In the genomic region with DNA sequence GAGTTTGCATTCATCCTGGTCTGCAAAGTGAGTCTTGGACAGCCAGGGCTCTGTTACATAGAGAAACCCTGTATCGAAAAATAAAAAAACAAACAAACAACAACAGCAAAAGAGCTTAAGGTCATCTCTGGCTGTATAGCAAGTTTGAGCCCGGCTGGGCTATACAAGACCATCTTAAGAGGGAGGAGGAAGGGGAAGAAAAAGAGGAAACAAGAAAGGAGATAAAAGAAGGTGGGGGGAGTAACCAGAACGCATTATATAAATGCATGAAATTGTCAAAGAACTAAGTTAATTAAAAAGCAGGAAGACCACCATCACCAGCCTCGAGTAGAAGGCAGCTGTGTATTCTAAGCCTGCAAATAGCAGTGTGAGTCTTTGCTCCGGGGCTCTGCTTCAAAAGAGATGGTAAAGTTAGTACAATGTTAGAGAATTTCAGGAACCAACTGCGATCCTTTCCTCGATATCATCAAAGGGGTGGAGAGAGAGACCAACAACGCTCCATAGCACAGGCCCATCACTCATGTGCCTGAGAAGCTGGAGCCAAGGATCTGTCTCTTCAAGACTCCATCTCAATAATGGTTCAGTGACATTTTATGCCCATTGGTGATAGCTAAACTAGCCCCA, we compare ENCODE assay signal across 26 mouse cellular contexts. TPM values are rescaled to one million over a fixed set of nuclear protein-coding genes. Genes with fewer than 3 reads are reported as not detected.
A peak's percentile ranks its signal among the peaks of the same experiment; 100 is the strongest.
DNase-seq lines count a peak whose midpoint lies in the region; TF ChIP-seq lines count a peak whose summit lies in the region.
"Had no signal": no experiment of that assay in that cellular context is flagged by ENCODE, and none has a peak within 500 bp of the region (broad histone marks: within the 10 kb centered on the region; RNA-seq: fewer than 3 reads in every experiment).

No protein-coding gene starts in this region.

- TF ChIP-seq POLR2A in MEL (IDR thresholded peaks at IDR 0.05; ENCODE audit: control insufficient read depth in 1 of 2, insufficient read depth in 1 of 2, low read depth in 1 of 2, low read length in 2 of 2, poor library complexity in 1 of 2): peak in 1 of 2 experiments; percentile 45; a peak in 2 of 4 replicates

- H3K4me3 ChIP-seq in MEL (ENCODE audit: control insufficient read depth in 1 of 2, insufficient read depth in 1 of 2, low read depth in 2 of 2, low read length in 2 of 2): peak overlapping the region; percentile 11 to 51

- H3K27me3 ChIP-seq in MEL (ENCODE audit: control insufficient read depth in 1 of 2, insufficient read depth in 2 of 2, low read length in 2 of 2): no peaks in the 10 kb centered on the region
- H3K27me3 ChIP-seq: CH12.LX, Patski had no signal

- H3K79me2 ChIP-seq in MEL (ENCODE audit: control insufficient read depth, insufficient read depth, low read length, poor library complexity): no peaks in the 10 kb centered on the region

- TF ChIP-seq RAD21 in MEL (IDR thresholded peaks at IDR 0.05; ENCODE audit: low read depth, low read length): no peak; the same call in 1 of the 2 replicates

- no peaks in the 10 kb centered on the region for H3K9me3 ChIP-seq in MEL (replicated peaks; ENCODE audit: insufficient read depth, low read length)
- H3K9me3 ChIP-seq: G1E had no signal

- peak; percentile 38 to 80; a peak in 3 of 4 replicates for TF ChIP-seq EP300 in MEL (IDR thresholded peaks at IDR 0.05; ENCODE audit: low read depth in 1 of 2, low read length in 2 of 2)

- peak overlapping the region; percentile 83 for H3K27ac ChIP-seq in MEL (ENCODE audit: control insufficient read depth, low read depth, low read length)

- DNase-seq in MEL (ENCODE audit: low read depth, low spot score) (peak; percentile 82), MEL-GATA-1-ER (ENCODE audit: extremely low read depth, low read depth) (peak; percentile 68)
- DNase-seq in left cerebral cortex, postnatal 4 days: no peak
- no peak for DNase-seq in kidney, adult 8-10 months
- DNase-seq: adrenal gland, adult 2 months; adrenal gland, adult 8-10 months; adrenal gland, postnatal 10 days; adrenal gland, postnatal 14 days; adrenal gland, postnatal 25 days; adrenal gland, postnatal 36 days; B cell, adult 2 months; cerebellum, adult 11 months; cerebellum, adult 11-12 months; cerebellum, adult 18-20 months; cerebellum, adult 2 months; cerebellum, adult 8-10 months had no signal

- no peak for TF ChIP-seq CTCF in MEL (IDR thresholded peaks at IDR 0.05 in 2 of 3, conservative IDR thresholded peaks at IDR 0.05 in 1 of 3; ENCODE audit: control insufficient read depth in 1 of 3, insufficient read depth in 1 of 3, low read depth in 2 of 3, low read length in 3 of 3, poor library complexity in 1 of 3, severe bottlenecking in 1 of 3)

- intact Hi-C loops in left cerebral cortex, postnatal 4 days (cut with DNase I): no loop called here

- H3K9ac ChIP-seq in MEL (ENCODE audit: control insufficient read depth, low read depth, low read length, poor library complexity, severe bottlenecking): peak overlapping the region; percentile 50

- H3K4me1 ChIP-seq in MEL (ENCODE audit: control insufficient read depth in 1 of 2, insufficient read depth in 2 of 2, low read length in 2 of 2): peaks cover 9 to 29% of the 10 kb centered on the region in 2 experiments

- peaks cover 0 to 26% of the 10 kb centered on the region in 2 experiments; a peak in 2 of 4 replicates for H3K36me3 ChIP-seq in MEL (ENCODE audit: control insufficient read depth in 1 of 2, insufficient read depth in 2 of 2, low read length in 2 of 2)
- H3K36me3 ChIP-seq: G1E had no signal

TF ChIP-seq in MEL, 35 proteins besides CTCF, POLR2A, EP300 and RAD21:
- no peak; the same call in 1 of the 2 replicates for TF ChIP-seq TBP (IDR thresholded peaks at IDR 0.05; ENCODE audit: low read depth, low read length)
- no peak for TF ChIP-seq TCF12 (IDR thresholded peaks at IDR 0.05; ENCODE audit: low read depth, low read length)
- TF ChIP-seq HCFC1 (IDR thresholded peaks at IDR 0.05; ENCODE audit: low read depth, low read length): peak; percentile 41; the same call in 1 of the 2 replicates
- no peak for TF ChIP-seq POLR2AphosphoS2 (IDR thresholded peaks at IDR 0.05; ENCODE audit: low read length)
- TF ChIP-seq RCOR1 (IDR thresholded peaks at IDR 0.05; ENCODE audit: low read depth, low read length): peak; percentile 43; the same call in 1 of the 2 replicates
- no peak for TF ChIP-seq ZMIZ1 (IDR thresholded peaks at IDR 0.05; ENCODE audit: low read depth, low read length)
- no peak for TF ChIP-seq ZC3H11A (IDR thresholded peaks at IDR 0.05; ENCODE audit: low read depth, low read length)
- TF ChIP-seq JUND (IDR thresholded peaks at IDR 0.05; ENCODE audit: low read depth, low read length): no peak
- no peak; the same call in 1 of the 2 replicates for TF ChIP-seq NELFE (IDR thresholded peaks at IDR 0.05; ENCODE audit: low read depth, low read length)
- TF ChIP-seq E2F4 (IDR thresholded peaks at IDR 0.05; ENCODE audit: borderline replicate concordance, low read depth, low read length): no peak
- TF ChIP-seq SMC3 (IDR thresholded peaks at IDR 0.05; ENCODE audit: low read depth, low read length): peak; percentile 19; the same call in 1 of the 2 replicates
- TF ChIP-seq GATA1 (IDR thresholded peaks at IDR 0.05; ENCODE audit: low read depth, low read length): peak; percentile 75
- no peak for TF ChIP-seq ZKSCAN1 (IDR thresholded peaks at IDR 0.05; ENCODE audit: low read depth, low read length)
- TF ChIP-seq ETS1 (IDR thresholded peaks at IDR 0.05; ENCODE audit: low read depth, low read length): peak; percentile 36; the same call in 1 of the 2 replicates
- no peak for TF ChIP-seq MAFK (IDR thresholded peaks at IDR 0.05; ENCODE audit: borderline replicate concordance, low read depth, low read length)
- TF ChIP-seq USF1 (IDR thresholded peaks at IDR 0.05; ENCODE audit: low read depth, low read length): no peak
- no peak for TF ChIP-seq MEF2A (IDR thresholded peaks at IDR 0.05; ENCODE audit: extremely low read depth, insufficient replicate concordance, low read depth, low read length, poor library complexity, severe bottlenecking)
- TF ChIP-seq ZNF384 (IDR thresholded peaks at IDR 0.05; ENCODE audit: low read depth, low read length): no peak
- TF ChIP-seq MYB (IDR thresholded peaks at IDR 0.05; ENCODE audit: low read depth, low read length): no peak
- 0 out of 2 replicates have a peak, but pooled peaks have one; percentile 18 for TF ChIP-seq MYC (IDR thresholded peaks at IDR 0.05; ENCODE audit: low read depth, low read length)
- TF ChIP-seq TAL1 (IDR thresholded peaks at IDR 0.05; ENCODE audit: low read length): no peak
- peak; percentile 75 for TF ChIP-seq SIN3A (IDR thresholded peaks at IDR 0.05; ENCODE audit: low read length)
- 0 out of 2 replicates have a peak, but pooled peaks have one; percentile 15 for TF ChIP-seq BHLHE40 (IDR thresholded peaks at IDR 0.05; ENCODE audit: borderline replicate concordance, low read depth, low read length)
- TF ChIP-seq CHD2 (IDR thresholded peaks at IDR 0.05; ENCODE audit: low read length): no peak
- peak; percentile 89 for TF ChIP-seq MAZ (IDR thresholded peaks at IDR 0.05; ENCODE audit: low read depth, low read length)
- no peak for TF ChIP-seq POLR2AphosphoS5 (IDR thresholded peaks at IDR 0.05; ENCODE audit: borderline replicate concordance, low read depth, low read length)
- no peak for TF ChIP-seq MAX (IDR thresholded peaks at IDR 0.05; ENCODE audit: low read length)
- TF ChIP-seq UBTF (IDR thresholded peaks at IDR 0.05; ENCODE audit: borderline replicate concordance, insufficient read depth, low read depth, low read length): no peak
- no peak for TF ChIP-seq NRF1 (IDR thresholded peaks at IDR 0.05; ENCODE audit: insufficient read depth, low read depth, low read length, poor library complexity, severe bottlenecking)
- TF ChIP-seq CHD1 (IDR thresholded peaks at IDR 0.05; ENCODE audit: low read depth, low read length): no peak
- no peak for TF ChIP-seq USF2 (IDR thresholded peaks at IDR 0.05; ENCODE audit: borderline replicate concordance in 1 of 2, insufficient read depth in 1 of 2, low read depth in 1 of 2, low read length in 2 of 2)
- 0 out of 2 replicates have a peak, but pooled peaks have one; percentile 16 for TF ChIP-seq ELF1 (IDR thresholded peaks at IDR 0.05; ENCODE audit: low read depth, low read length)
- no peak for TF ChIP-seq MXI1 (IDR thresholded peaks at IDR 0.05; ENCODE audit: low read depth, low read length)
- no peak for TF ChIP-seq KAT2A (conservative IDR thresholded peaks at IDR 0.05; ENCODE audit: low read depth, low read length)
- no peak for TF ChIP-seq GABPA (IDR thresholded peaks at IDR 0.05; ENCODE audit: low read depth, low read length)

RNA-seq across cellular contexts. Expression of gene Alppl2, which starts 30.6 kb away (rescaled TPM):
- total RNA-seq in MEL (2012; rRNA removed): not detected in 2 replicates
- polyA plus RNA-seq in MEL (2012; ENCODE audit: insufficient read depth in 1 of 2, insufficient read length in 2 of 2, low read depth in 1 of 2, low replicate concordance in 2 of 2, missing spikeins in 1 of 2): not detected
- total RNA-seq in left cerebral cortex, postnatal 4 days (2021): not detected
- total RNA-seq: adrenal gland, adult 18-20 months; adrenal gland, adult 2 months; adrenal gland, adult 8-10 months; adrenal gland, postnatal 10 days; adrenal gland, postnatal 14 days; adrenal gland, postnatal 25 days; adrenal gland, postnatal 36 days; adrenal gland, postnatal 4 days; CH12.LX; G1E had no signal
- polyA plus RNA-seq: activated CD4-positive, CD25-positive, alpha-beta regulatory T cell, adult 4 months; adrenal gland, adult 2 months; brain, embryonic 14.5 days; C2C12; CD4-positive, CD25-positive, alpha-beta regulatory T cell, adult 4 months; cerebellum, adult 2 months; G1E; Patski had no signal

RNA-seq across cellular contexts. Expression of gene Alpi, which starts 42.3 kb away (rescaled TPM):
- total RNA-seq in MEL (2012; rRNA removed): not detected in 2 replicates
- polyA plus RNA-seq in MEL (2012; ENCODE audit: insufficient read depth in 1 of 2, insufficient read length in 2 of 2, low read depth in 1 of 2, low replicate concordance in 2 of 2, missing spikeins in 1 of 2): not detected
- total RNA-seq in left cerebral cortex, postnatal 4 days (2021): not detected
- total RNA-seq: adrenal gland, adult 18-20 months; adrenal gland, adult 2 months; adrenal gland, adult 8-10 months; adrenal gland, postnatal 10 days; adrenal gland, postnatal 14 days; adrenal gland, postnatal 25 days; adrenal gland, postnatal 36 days; adrenal gland, postnatal 4 days; CH12.LX; ES-E14; G1E had no signal
- polyA plus RNA-seq: activated CD4-positive, CD25-positive, alpha-beta regulatory T cell, adult 4 months; brain, embryonic 14.5 days; C2C12; CD4-positive, CD25-positive, alpha-beta regulatory T cell, adult 4 months; cerebellum, adult 2 months; G1E had no signal

Comparison
In these comparisons a context has a peak if more than half of its experiments do, and no peak if none do; other contexts are left out.
1. DNase-seq: peak in MEL (single experiment) and MEL-GATA-1-ER (single experiment); none in left cerebral cortex, postnatal 4 days (single experiment) and kidney, adult 8-10 months (0 of 2).